Mouse (Mus musculus) thymus, postnatal 14 days (tissue): ENCODE data around the gene Miga1.

Experiments used
- DNase-seq: peaks from one replicate; pipeline ENCODE4 v3.0.0; 2021

Gene Miga1

DNA sequence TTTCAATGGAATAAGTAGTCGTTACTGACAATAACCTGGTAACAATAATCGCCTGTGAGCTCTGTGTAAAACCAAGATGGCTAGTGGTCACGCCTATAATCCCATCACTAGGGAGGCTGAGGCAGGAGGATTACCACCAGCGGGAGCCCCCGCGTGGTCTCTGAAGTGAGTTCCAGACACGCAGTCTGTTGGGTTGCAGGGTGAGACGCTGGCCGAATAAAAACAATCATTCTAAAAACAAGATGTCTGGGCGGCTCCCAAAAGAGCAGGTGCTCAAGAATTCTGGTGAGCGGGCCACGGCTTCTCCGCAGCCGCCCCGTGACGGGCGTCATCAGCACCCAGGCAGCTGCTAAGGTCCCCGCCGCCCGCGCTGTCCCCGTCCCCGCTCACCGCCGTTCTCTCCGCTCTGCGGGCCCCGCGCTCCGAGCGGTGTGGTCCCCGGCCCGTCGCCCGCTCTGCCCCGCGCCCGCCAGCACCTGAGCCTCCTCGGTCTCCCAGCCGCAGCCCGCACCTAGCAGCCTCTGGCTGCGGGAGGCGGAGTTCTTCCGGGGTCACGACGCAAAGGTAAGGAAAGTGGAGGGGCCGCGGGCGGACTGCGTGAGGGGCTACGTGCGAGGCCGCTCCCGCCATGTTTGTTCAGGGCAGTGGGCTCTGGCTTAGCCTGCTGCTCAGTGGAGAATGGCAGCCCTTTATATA is at the start of gene Miga1:
Gene Miga1, minus strand, starts transcription at position 546 of the 696 bp plus-strand sequence.
- peak; percentile 90 for DNase-seq

DNA sequence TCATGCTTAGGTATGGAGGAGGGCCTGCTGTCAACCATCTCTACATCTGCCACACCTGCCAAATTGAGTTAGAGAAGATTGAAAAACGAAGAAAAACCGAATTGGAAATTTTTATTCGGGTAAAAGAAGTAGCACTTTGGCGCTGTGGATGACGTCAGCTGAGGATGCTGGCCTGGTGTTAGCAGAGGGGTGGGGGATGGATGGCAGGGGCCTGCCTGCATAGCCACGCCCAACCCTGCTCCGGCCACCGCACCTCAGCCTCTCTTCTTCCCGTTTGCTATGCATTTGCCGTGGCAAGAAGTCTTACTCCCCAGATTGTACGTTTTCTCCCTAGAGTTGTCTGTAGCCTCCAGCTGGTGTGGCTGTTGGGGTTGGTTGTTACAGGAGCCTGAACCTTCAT is 43.9 kb upstream of the Miga1 start:
- DNase-seq: no peak

GRCm38 (mm10) chr3:152376063-152376462 is 35.9 kb upstream of the Miga1 start:
- DNase-seq: no peak

DNA sequence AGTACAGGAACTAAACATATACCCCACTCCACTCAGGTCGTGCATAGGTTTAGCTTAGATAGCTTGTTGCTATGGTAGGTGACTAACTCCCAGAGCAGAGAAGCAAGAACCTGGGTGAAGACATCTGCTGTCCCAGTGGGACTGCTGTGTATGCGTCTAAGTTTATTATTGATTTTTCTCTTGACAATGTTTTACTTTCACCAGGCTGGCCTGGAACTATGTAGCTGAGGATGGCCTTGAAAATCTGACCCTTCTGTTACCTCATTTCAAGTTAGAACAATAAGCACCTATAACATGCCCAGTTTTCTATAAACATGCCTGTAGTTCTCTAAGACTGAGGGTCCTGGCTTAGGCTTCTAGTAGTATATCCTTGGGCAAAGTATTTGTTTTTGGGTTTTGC is 24.0 kb upstream of the Miga1 start:
- DNase-seq: no peak

- no peak for DNase-seq
Measured at GRCm38 (mm10) chr3:152359151-152359550, 18.9 kb upstream of the Miga1 start.

GRCm38 (mm10) chr3:152356751-152357150 is 16.5 kb upstream of the Miga1 start:
- DNase-seq: no peak

DNA sequence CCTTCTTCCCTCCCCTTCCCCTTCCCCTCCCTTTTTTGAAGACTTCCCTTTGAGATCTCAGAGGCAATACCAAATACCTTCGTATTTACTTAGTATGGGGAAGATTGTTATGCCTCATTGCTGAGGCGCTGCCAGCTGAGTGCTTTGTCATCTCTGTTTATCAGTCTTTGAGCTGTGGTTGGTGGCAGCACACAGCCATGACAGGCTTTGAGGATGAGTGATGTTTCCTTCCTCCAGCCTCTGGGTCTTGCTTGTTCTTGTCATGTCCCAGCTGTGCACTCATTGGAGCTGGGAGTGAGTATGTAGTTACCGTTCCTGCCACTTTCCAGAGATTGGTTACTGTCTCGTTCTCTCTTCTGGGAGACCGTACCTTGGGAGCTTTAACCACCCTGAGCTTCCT is 15.2 kb upstream of the Miga1 start:
- peak; percentile 18 for DNase-seq

- DNase-seq: no peak
Measured at GRCm38 (mm10) chr3:152353434-152354177, 13.4 kb upstream of the Miga1 start.

GRCm38 (mm10) chr3:152352289-152352688 is 12.1 kb upstream of the Miga1 start:
- DNase-seq: no peak

DNA sequence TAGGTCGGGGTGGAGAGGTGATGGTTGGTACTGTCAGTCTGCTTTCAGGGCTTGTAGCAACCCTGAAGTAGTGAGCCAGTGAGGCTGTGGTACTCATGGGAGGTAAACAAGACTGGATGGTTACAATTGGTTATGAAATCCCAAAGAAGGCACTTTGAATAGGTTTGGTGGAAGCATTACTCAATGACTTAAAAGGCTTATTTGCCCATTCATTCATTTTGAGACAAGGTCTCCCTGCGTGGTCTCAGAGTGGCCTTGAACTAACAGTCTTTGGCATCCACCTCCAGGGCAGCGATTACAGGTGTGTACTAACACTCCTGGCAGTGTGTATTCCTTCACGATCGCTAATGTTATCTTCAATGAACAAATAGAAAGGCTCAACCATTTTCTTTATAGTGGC is 10.8 kb upstream of the Miga1 start:
- DNase-seq: no peak

DNA sequence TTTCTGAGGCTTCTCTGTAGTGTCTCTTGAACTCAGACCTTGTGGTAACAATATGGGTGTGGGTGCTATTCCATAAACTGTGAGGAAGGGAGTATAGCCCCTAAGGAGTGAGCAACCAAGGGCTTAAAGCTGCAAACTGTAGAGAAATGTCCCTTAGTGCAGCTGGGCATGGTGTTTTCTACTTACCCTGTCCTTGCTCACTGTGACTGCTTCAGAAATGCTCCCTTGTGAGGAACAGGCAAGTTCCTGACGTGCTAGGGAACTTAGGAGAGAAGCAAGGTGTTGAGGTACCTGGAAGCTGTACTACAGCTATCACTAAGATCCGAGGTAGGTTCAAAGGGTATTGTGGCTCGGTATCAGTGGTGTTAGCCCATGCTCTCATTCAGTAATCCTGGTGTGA is 10.2 kb upstream of the Miga1 start:
- no peak for DNase-seq

GRCm38 (mm10) chr3:152348011-152348830 is 8.0 kb upstream of the Miga1 start:
- DNase-seq: no peak

DNA sequence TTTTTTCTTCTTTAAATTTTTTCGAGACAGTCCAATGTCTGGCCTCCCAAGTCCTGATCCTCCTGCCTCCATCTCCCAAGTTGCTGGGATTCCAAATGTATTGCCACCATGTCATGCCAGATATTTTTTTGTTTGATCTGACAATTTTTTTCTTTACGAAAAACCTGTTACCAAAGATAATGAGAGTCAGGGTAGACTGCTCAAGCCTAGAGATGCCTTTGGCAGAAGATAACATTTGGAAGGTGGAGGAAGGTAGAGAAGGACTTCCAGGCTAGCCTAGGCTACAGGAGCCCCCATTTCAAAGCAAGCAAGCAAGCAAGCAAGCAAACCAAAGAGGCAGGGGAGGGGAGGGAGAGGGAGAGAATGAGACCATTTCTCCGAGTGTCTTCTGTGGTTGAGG is 7.0 kb upstream of the Miga1 start:
- no peak for DNase-seq

DNA sequence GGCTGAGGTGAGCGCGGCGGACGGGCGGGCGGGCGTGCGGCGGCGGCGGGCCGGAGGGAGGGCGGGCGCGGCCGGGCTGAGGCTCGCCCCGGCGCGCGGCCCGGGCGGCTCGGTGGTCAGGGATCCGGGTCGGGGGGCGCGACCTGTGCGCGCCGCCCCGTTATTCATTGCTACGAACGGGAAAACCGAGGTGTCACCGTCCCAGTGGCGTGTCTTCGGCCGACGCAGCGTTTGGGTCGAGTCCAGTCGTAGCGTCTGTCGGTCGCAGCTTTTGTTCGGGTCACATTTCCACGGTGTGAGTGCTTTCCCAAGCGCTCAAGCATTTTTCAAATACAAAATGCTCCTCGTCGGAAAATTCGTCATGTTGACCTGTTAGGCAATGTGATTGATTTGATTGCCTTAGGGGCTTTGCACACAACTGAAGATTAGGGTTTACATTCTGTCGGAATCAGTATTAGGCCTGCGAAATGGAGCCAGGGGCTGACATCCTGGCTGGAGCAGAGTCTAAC is 6.5 kb upstream of the Miga1 start:
- DNase-seq: no peak

DNA sequence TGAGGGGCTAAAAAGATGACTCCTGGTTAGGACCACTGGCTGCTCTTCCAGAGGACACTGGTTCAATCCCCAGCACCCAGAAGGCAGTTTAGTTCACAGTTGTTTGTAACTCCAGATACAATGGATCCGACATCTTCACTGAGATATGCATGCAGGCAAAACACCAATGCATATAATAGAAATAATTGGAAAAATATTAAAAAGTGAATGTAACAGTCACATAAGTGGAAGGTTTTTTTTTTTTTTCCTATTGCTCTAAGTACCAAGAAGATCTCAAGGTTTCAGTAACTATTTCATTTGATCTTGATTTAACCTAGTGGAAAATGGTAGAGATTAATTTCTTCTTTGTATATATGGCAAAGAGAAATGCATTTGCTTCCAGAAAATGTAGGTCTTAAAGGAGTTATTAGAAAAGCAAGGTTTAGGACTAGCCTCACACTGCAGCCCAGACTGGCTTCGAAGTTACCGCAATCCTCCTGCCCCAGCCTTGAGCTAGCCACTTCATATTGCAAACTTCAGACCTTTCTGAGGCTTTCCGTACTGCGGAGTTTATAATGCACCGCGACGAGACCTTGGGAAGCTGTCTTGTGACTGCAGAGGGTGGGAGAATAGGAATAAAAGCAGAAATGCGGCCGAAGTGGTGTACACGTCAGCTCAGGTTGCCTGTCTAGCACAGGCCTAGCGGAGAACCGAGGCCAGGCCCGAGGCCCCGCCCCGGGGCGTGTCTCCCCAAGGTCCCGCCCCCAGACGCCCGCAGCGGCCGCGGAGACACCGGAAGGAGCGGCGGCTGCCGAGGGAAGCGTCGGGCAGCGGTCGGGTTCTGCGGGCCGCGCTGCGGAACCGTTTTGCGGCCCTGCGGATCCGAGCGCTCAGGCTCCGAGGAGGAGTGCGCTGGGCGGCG is 5.8 kb upstream of the Miga1 start, which contains the start of gene Usp33:
Gene Usp33, plus strand, starts transcription at position 747 of the 901 bp plus-strand sequence.
- peak; percentile 98 for DNase-seq

GRCm38 (mm10) chr3:152342961-152343517 is 2.8 kb upstream of the Miga1 start:
- DNase-seq: no peak

GRCm38 (mm10) chr3:152336085-152336484 is 4.1 kb downstream of the Miga1 start:
- DNase-seq: no peak

GRCm38 (mm10) chr3:152333641-152334040 is 6.6 kb downstream of the Miga1 start:
- DNase-seq: no peak

DNA sequence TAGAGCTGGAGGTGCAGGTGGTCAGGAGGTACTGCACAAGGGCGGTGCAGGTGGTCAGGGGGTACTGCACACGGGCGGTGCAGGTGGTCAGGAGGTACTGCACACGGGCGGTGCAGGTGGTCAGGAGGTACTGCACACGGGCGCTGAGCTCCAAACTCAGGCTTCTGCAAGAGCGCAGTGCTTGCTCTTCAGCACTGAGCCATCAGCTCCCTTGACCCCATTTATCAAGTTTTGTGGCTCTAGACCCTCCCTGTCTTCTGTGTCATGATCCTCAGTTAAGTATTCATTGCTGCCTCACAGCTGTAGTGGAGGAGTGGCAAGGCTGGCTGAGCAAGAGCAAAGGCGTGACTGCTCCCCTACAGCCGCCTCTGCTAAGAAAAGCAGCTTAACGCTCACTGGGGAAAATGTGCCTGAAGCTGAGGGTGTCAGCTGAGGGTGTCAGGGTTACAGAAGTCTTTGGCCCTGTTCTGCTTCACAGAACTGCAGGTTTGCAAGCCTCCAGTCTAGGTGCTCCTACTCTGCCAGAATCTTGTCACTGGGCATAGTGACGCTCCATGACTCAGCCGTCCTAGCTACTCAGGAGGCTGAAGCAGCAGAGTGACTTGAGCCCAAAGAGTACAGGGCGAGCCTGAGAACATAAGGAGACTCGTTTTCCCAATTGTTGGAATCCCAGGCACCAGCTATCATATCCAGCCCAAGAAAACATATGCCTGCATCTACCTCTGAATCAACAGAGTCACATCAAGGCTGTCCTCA is 7.5 kb downstream of the Miga1 start:
- no peak for DNase-seq

GRCm38 (mm10) chr3:152332104-152332503 is 8.1 kb downstream of the Miga1 start:
- no peak for DNase-seq
